Comparison of ENCODE assay signal across 9 mouse cellular contexts in the genomic region with DNA sequence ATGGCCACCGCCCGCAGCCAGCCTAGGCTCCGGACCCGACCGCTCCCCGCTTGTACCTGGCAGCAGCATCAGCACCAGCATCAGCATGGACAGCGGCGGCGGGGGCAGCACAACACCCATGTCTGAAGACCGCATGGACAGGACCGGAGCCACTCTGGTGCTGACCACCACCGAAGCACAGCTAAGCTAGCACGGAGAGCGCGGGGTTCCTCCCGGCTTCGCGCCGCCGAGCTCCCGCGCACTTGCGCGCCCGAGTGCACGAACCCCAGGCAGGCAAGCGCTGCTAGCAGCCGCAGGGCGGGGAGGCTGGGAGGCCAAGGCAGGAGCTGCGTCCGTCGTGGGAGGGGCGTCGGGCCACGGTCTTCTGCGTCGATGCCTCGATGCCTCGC. TPM values are rescaled to one million over a fixed set of nuclear protein-coding genes. Genes with fewer than 3 reads are reported as not detected.
DNase-seq lines count a peak whose midpoint lies in the region; ATAC-seq and TF ChIP-seq lines count a peak whose summit lies in the region.
"Had no signal": no experiment of that assay in that cellular context is flagged by ENCODE, and none has a peak within 500 bp of the region (broad histone marks: within the 10 kb centered on the region; RNA-seq: fewer than 3 reads in every experiment).

A gene (minus strand): TSS at position 288 of the 389 bp plus-strand sequence.

- WGBS in lung, postnatal 0 days: under 1% methylated on average over 37 of the region's 39 CpGs
- WGBS in lung, adult 2 months: 1% methylated on average over 39 of the region's 39 CpGs
- WGBS in midbrain, embryonic 12.5 days: under 1% methylated on average over 36 of the region's 39 CpGs

- TF ChIP-seq EP300 in lung, postnatal 0 days (IDR thresholded peaks at IDR 0.05): no peak

- peak; percentile 48 for ATAC-seq in lung, postnatal 0 days
- peak; percentile 50 for ATAC-seq in midbrain, embryonic 12.5 days (ENCODE audit: low FRiP score, low read depth)

- no peak within 1 kb of the TSS for H3K9ac ChIP-seq in lung, postnatal 0 days (replicated peaks; ENCODE audit: low read depth)
- H3K9ac ChIP-seq in midbrain, embryonic 12.5 days (replicated peaks): peak within 1 kb of the TSS; percentile 61

- no peaks in the 10 kb centered on the region for H3K9me3 ChIP-seq in lung, postnatal 0 days (ENCODE audit: low read length)
- no peaks in the 10 kb centered on the region for H3K9me3 ChIP-seq in midbrain, embryonic 12.5 days

- intact Hi-C loops in gastrocnemius, adult 2 months (cut with DNase I): no loop called here

- peaks cover 26% of the 10 kb centered on the region for H3K27me3 ChIP-seq in lung, postnatal 0 days (replicated peaks; ENCODE audit: insufficient read depth, low read length)
- peaks cover 64% of the 10 kb centered on the region for H3K27me3 ChIP-seq in midbrain, embryonic 12.5 days

- DNase-seq in lung, postnatal 0 days (ENCODE audit: low spot score): no peak
- DNase-seq in lung, adult 2 months: no peak
- peak; percentile 20 to 34 for DNase-seq in cerebellum, postnatal 36 days
- DNase-seq in heart, postnatal 4 days: peak; percentile 24
- no peak for DNase-seq in spleen, postnatal 14 days (ENCODE audit: low spot score in 2 of 2)
- no peak for DNase-seq in gastrocnemius, adult 2 months
- DNase-seq in ovary, postnatal 10 days (ENCODE audit: low spot score): no peak

- H3K36me3 ChIP-seq in lung, postnatal 0 days (ENCODE audit: insufficient read depth, low read length): no peaks in the 10 kb centered on the region
- H3K36me3 ChIP-seq in midbrain, embryonic 12.5 days: no peaks in the 10 kb centered on the region

- no peak within 1 kb of the TSS for H3K4me2 ChIP-seq in lung, postnatal 0 days (replicated peaks; ENCODE audit: low read depth, low read length)
- peak within 1 kb of the TSS; percentile 77 for H3K4me2 ChIP-seq in midbrain, embryonic 12.5 days (replicated peaks)

- TF ChIP-seq POLR2A in lung, adult 2 months (IDR thresholded peaks at IDR 0.05; ENCODE audit: borderline replicate concordance, extremely low read depth, low read depth, low read length): no peak

- TF ChIP-seq CTCF in lung, postnatal 0 days (IDR thresholded peaks at IDR 0.05): no peak
- TF ChIP-seq CTCF in lung, adult 2 months (IDR thresholded peaks at IDR 0.05; ENCODE audit: insufficient read depth, low read length): no peak
- TF ChIP-seq CTCF in gastrocnemius, adult 2 months (IDR thresholded peaks at IDR 0.05): no peak

- no peak within 1 kb of the TSS for H3K4me3 ChIP-seq in lung, postnatal 0 days (ENCODE audit: low read depth, low read length)
- H3K4me3 ChIP-seq in lung, adult 2 months (replicated peaks; ENCODE audit: extremely low read depth, low read depth, low read length): no peak within 1 kb of the TSS
- peak within 1 kb of the TSS; percentile 51 for H3K4me3 ChIP-seq in midbrain, embryonic 12.5 days
- no peak within 1 kb of the TSS for H3K4me3 ChIP-seq in gastrocnemius, adult 2 months

- H3K4me1 ChIP-seq in lung, postnatal 0 days (ENCODE audit: insufficient read depth, low read depth, low read length): no peaks in the 10 kb centered on the region
- H3K4me1 ChIP-seq in lung, adult 2 months (ENCODE audit: control insufficient read depth, insufficient read depth, low read length): no peaks in the 10 kb centered on the region
- peaks cover 13% of the 10 kb centered on the region for H3K4me1 ChIP-seq in midbrain, embryonic 12.5 days

- H3K27ac ChIP-seq in lung, postnatal 0 days (ENCODE audit: low read length): no peak within 1 kb of the TSS
- H3K27ac ChIP-seq in midbrain, embryonic 12.5 days (replicated peaks): 0 out of 2 replicates have a peak within 1 kb of the TSS, but pooled peaks have one; percentile 8
- no peak within 1 kb of the TSS for H3K27ac ChIP-seq in gastrocnemius, adult 2 months

RNA-seq across cellular contexts. Expression of the gene that starts here (rescaled TPM):
- polyA plus RNA-seq in lung, postnatal 0 days (2015; fragmentation: Nextera tagmentation; extraction: Ambion mirVana): 0.05 and 0.06 TPM in 2 replicates
- 0.10 and 0.11 TPM in 2 replicates for polyA plus RNA-seq in lung, adult 2 months (2012; rRNA removed)
- under 1 TPM; 0.07 to 0.12 TPM for total RNA-seq in heart, postnatal 4 days (2021)
- polyA plus RNA-seq in midbrain, embryonic 12.5 days (2016; fragmentation: Nextera tagmentation; extraction: Ambion mirVana): 9.0 and 9.8 TPM in 2 replicates
- not detected for total RNA-seq in gastrocnemius, adult 2 months (2021)
- total RNA-seq: neutrophil, adult 5-6 weeks had no signal

Comparison
In these comparisons a context has a peak if more than half of its experiments do, and no peak if none do; other contexts are left out.
1. Peak in ATAC-seq in lung, postnatal 0 days; RNA of the gene not detected or under 1 TPM.
2. Peak in DNase-seq in heart, postnatal 4 days; RNA of the gene not detected or under 1 TPM.
3. DNase-seq: peak in cerebellum, postnatal 36 days (2 of 2); none in lung, postnatal 0 days (single experiment), lung, adult 2 months (single experiment), spleen, postnatal 14 days (0 of 2), gastrocnemius, adult 2 months (single experiment) and ovary, postnatal 10 days (single experiment).